Mouse (Mus musculus) C2C12 (cell line): ENCODE results near the gene St8sia1. TPM values are rescaled to one million over a fixed set of nuclear protein-coding genes. Genes with fewer than 3 reads are reported as not detected.

Experiments
- H3K27me3 ChIP-seq: one replicate; pipeline ENCODE4 v1.6.1; 2011; ENCODE audit not compliant: control insufficient read depth, insufficient read depth, insufficient read length
- H3K36me3 ChIP-seq: one replicate; pipeline ENCODE4 v1.6.1; 2011; ENCODE audit not compliant: control insufficient read depth, insufficient read depth
- H3K4me3 ChIP-seq: one replicate; pipeline ENCODE4 v1.5.1; 2011; ENCODE audit warnings: mild to moderate bottlenecking, control low read depth; ENCODE audit not compliant: poor library complexity, insufficient read depth, severe bottlenecking
- H3K79me2 ChIP-seq: one replicate; pipeline ENCODE4 v1.6.1; 2011; ENCODE audit not compliant: control insufficient read depth, insufficient read depth
- H3K79me3 ChIP-seq: one replicate; pipeline ENCODE4 v1.6.1; 2011; ENCODE audit warnings: low read depth, control low read depth
- H3ac ChIP-seq: one replicate; pipeline ENCODE3; 2011; ENCODE audit warnings: low read depth; ENCODE audit not compliant: control insufficient read depth, insufficient read length
- CEBPB ChIP-seq: IDR thresholded peaks from one replicate; pipeline ENCODE4 v1.6.1; 2011; ENCODE audit warnings: low read depth, mild to moderate bottlenecking, control low read depth, moderate library complexity
- CTCF ChIP-seq: IDR thresholded peaks from one replicate; pipeline ENCODE4 v1.5.1; 2011; ENCODE audit not compliant: control insufficient read depth, insufficient read depth, insufficient read length
- FOSL1 ChIP-seq: IDR thresholded peaks from one replicate; pipeline ENCODE4 v1.8.0; 2011; ENCODE audit warnings: mild to moderate bottlenecking, low read length; ENCODE audit not compliant: poor library complexity, insufficient read depth, severe bottlenecking
- MAX ChIP-seq: IDR thresholded peaks from one replicate; pipeline ENCODE4 v1.6.1; 2011; ENCODE audit warnings: mild to moderate bottlenecking, control low read depth
- MYOD1 ChIP-seq: IDR thresholded peaks from one replicate; pipeline ENCODE4 v1.6.1; 2011; ENCODE audit warnings: low read depth; ENCODE audit not compliant: control insufficient read depth, insufficient read length
- MYOG ChIP-seq: IDR thresholded peaks from one replicate; pipeline ENCODE4 v1.6.1; 2011; ENCODE audit not compliant: control insufficient read depth, insufficient read length; ENCODE audit errors: extremely low read depth
- USF1 ChIP-seq: IDR thresholded peaks from one replicate; pipeline ENCODE4 v1.6.1; 2011; ENCODE audit warnings: low read depth, mild to moderate bottlenecking, control low read depth, moderate library complexity
- polyA plus RNA-seq: library from polyadenylated mRNA; unstranded; fragments of >200 nt; fragmentation: generic; extraction: Trizol; gene quantifications from one replicate; pipeline ENCODE4 v1.2.1, GENCODE M21; 2012; ENCODE audit warnings: missing spikeins

St8sia1 gene
- polyA plus RNA-seq, 1 experiment, result not detected

- Histone ChIP-seq H3K79me3 (no peaks in the 10 kb centered on the region), H3ac (no peak overlapping the region), H3K36me3 (no peaks in the 10 kb centered on the region), H3K27me3 (no peaks in the 10 kb centered on the region), H3K4me3 (no peak overlapping the region), H3K79me2 (no peaks in the 10 kb centered on the region)
- no peak for TF ChIP-seq FOSL1
- no peak for TF ChIP-seq MAX
- TF ChIP-seq CTCF, result no peak
- TF ChIP-seq MYOD1, result no peak
- no peak for TF ChIP-seq MYOG
- no peak for TF ChIP-seq USF1
- TF ChIP-seq CEBPB, result no peak
Measured at GRCm38 (mm10) chr6:142795655-142796441, 168.4 kb downstream of the St8sia1 start.

GRCm38 (mm10) chr6:142795087-142795486 lies 169.2 kb downstream of the St8sia1 start:
- H3ac ChIP-seq, result no peak overlapping the region
- H3K27me3 ChIP-seq, result no peaks in the 10 kb centered on the region
- no peak overlapping the region for H3K4me3 ChIP-seq
- TF ChIP-seq CTCF, result no peak
- no peak for TF ChIP-seq FOSL1
- no peak for TF ChIP-seq CEBPB
- no peak for TF ChIP-seq USF1
- no peak for TF ChIP-seq MYOG
- no peak for TF ChIP-seq MYOD1
- TF ChIP-seq MAX, result no peak
- no peaks in the 10 kb centered on the region for H3K79me3 ChIP-seq
- no peaks in the 10 kb centered on the region for H3K79me2 ChIP-seq
- H3K36me3 ChIP-seq, result no peaks in the 10 kb centered on the region

GRCm38 (mm10) chr6:142793468-142793867 lies 170.8 kb downstream of the St8sia1 start:
- H3ac ChIP-seq, result no peak overlapping the region
- H3K4me3 ChIP-seq, result no peak overlapping the region
- no peaks in the 10 kb centered on the region for H3K79me3 ChIP-seq
- TF ChIP-seq CTCF (no peak), MYOG (no peak), MAX (no peak), FOSL1 (no peak), USF1 (no peak), CEBPB (no peak), MYOD1 (no peak)
- no peaks in the 10 kb centered on the region for H3K36me3 ChIP-seq
- no peaks in the 10 kb centered on the region for H3K79me2 ChIP-seq
- H3K27me3 ChIP-seq, result no peaks in the 10 kb centered on the region

- no peaks in the 10 kb centered on the region for H3K36me3 ChIP-seq
- H3K79me2 ChIP-seq, result no peaks in the 10 kb centered on the region
- TF ChIP-seq MYOD1, result peak; percentile 12
- no peak for TF ChIP-seq FOSL1
- no peaks in the 10 kb centered on the region for H3K79me3 ChIP-seq
- no peak overlapping the region for H3ac ChIP-seq
- no peaks in the 10 kb centered on the region for H3K27me3 ChIP-seq
- H3K4me3 ChIP-seq, result no peak overlapping the region
Measured at GRCm38 (mm10) chr6:142792241-142792968, 171.8 kb downstream of the St8sia1 start.

GRCm38 (mm10) chr6:142789736-142790135 lies 174.5 kb downstream of the St8sia1 start:
- H3ac ChIP-seq, result no peak overlapping the region
- H3K79me2 ChIP-seq, result no peaks in the 10 kb centered on the region
- H3K36me3 ChIP-seq, result no peaks in the 10 kb centered on the region
- H3K27me3 ChIP-seq, result no peaks in the 10 kb centered on the region
- H3K4me3 ChIP-seq, result no peak overlapping the region
- H3K79me3 ChIP-seq, result no peaks in the 10 kb centered on the region
- no peak for TF ChIP-seq MYOD1
- no peak for TF ChIP-seq USF1
- no peak for TF ChIP-seq MAX
- TF ChIP-seq CTCF, result no peak
- TF ChIP-seq FOSL1, result no peak
- TF ChIP-seq MYOG, result no peak
- TF ChIP-seq CEBPB, result no peak
